Mouse (Mus musculus): Measurements from ENCODE around the gene Man1c1.

Gene Man1c1

DNA sequence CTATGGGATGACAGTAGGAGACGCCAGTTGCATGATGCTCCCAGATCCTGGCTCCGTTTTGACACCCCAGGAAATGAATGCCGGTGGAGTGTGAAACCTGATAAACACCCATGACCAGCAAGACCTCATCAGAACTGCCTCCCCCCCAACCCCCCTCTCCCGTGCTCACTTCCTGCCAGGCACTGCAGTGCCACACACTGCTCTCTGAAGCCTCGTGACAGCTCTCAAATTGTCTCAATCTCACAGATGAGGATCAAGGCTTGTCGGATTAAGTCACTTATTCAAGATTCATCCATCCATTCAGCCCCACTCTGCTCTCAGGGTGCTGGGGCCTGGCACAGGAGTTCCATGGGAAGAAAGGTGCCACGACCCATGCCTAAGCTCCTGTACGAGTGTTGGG, 102.7 kb downstream of the Man1c1 start:
- peak; percentile 28 to 32 for DNase-seq

GRCm38 (mm10) chr4:134600777-134601176, 103.3 kb downstream of the Man1c1 start:
- DNase-seq = no peak

GRCm38 (mm10) chr4:134600060-134600459, 104.0 kb downstream of the Man1c1 start:
- no peak for DNase-seq

DNA sequence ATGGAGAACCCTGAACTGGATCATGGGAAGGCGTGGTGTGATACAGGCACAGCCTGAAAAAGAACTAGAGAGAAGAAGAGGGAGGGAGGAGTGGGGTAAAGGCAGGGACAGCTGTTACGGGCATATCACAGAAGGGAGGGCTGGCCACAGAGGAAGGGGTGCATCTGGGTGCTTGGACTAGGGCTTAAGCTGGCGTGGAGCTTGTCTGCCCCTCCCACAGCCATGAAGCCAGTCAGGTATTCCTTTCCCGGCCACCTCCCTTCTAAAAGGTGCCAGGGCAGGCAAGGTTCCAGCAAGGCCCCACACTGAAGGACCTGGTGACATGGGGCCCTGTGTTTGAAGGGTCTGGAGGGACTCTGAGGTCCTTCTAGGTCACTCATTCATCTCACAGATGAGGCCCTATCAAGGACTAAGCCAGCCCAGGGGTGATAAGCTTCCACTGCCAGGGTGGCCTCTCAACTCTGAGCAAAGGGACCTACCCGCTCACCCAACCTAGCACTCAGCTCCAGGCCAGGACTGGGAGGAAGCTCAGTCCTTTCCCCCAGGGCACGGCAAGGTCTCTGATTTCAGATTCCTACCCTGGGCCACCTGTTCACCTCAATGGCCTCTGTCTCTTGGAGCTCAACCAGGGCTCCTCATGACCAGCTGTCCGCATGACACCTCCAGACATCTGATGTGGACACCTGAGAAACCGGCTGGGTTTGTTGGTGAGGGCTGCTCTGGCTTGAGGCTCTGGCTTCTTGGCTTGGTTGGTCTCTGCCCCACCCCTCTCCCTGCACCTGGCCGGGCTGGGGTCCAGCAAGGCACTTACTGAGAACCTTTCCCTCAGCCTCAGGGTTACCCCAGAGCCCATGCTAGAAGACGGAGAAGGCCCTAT, 107.0 kb downstream of the Man1c1 start:
- no peak for DNase-seq

- DNase-seq = no peak
Observed at GRCm38 (mm10) chr4:134594731-134595439, 109.2 kb downstream of the Man1c1 start.

DNA sequence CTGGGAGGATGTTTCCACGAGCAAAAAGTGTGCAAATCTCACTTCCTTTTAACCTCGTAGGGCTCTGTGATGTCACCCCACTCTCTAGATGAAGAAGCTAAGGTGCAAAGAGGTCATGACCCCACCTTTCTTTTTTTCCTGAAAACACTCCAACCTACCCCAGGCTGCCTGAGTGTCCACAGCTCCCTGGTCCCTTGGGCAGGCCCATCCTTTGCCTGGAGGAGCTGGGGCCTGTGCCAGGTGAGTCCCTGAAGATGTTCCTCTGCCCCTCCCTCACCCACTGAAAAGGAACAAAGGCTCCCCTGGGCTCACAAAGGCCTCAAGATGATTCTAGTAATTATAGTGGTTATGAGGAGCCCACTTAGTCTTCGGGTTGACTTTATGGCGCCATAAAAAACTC, 111.6 kb downstream of the Man1c1 start:
- DNase-seq = no peak

DNA sequence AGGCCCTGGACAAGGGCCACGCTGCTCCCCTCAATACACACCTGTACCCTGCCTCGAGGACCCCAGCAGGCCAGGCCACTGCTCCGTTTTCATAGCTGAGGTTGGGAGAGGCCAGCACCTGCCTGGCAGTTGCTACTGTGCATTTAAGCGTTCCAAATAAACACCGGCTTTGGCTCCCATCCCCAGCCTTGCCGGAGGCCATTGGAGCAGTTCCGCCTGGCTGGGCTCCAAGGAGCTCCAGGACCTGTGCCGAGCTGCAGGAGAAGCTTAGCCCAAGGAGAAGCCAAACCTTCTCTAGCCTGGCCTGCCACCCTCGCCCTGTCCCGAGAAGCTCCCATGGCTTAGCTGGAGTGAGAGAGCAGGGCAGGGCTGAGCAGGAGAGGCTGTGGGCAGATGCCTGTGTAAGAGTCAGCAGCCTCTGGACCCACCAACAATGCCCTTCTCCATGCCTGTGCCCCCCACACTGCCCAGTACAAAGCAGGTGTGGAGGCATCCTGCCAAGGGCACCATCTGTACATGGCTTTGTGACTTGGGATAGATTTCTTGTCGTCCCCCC, 112.5 kb downstream of the Man1c1 start:
- DNase-seq = no peak

GRCm38 (mm10) chr4:134590227-134590926, 113.7 kb downstream of the Man1c1 start:
- DNase-seq = peak in 1 of 2 experiments; percentile 28

- DNase-seq = no peak
Observed at GRCm38 (mm10) chr4:134589786-134590185, 114.3 kb downstream of the Man1c1 start.

GRCm38 (mm10) chr4:134588951-134589350, 115.1 kb downstream of the Man1c1 start:
- DNase-seq = no peak

GRCm38 (mm10) chr4:134588287-134588686, 115.8 kb downstream of the Man1c1 start:
- no peak for DNase-seq

DNA sequence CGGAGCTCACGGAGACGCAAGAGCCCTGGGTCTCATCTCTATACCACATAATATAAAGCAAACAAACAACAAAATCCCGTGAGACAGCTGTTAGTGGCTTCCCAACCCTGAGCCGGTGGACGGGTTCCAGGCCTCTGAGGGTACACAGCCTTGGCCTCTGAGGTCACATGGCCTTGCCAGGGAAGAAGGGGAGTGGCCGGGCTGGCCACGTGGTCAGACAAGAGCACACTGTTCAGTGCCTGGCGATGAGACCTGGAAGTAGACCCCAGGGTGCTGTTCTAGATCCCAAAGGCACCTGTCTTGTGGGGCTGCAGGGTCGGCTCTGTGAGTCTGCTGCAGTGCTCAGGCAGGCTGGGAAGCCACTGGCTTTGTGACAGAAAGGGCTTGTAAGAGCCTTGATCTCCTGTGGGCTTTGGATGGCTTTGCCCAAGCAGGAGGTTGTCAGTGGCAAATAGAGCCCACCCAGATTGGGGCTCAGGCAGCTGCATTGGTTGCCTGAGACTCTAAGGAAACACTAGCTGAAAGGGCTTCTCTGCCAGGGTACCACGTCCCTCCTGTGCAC, 116.4 kb downstream of the Man1c1 start:
- no peak for DNase-seq

- no peak for DNase-seq
Observed at GRCm38 (mm10) chr4:134586631-134587030, 117.5 kb downstream of the Man1c1 start.

DNA sequence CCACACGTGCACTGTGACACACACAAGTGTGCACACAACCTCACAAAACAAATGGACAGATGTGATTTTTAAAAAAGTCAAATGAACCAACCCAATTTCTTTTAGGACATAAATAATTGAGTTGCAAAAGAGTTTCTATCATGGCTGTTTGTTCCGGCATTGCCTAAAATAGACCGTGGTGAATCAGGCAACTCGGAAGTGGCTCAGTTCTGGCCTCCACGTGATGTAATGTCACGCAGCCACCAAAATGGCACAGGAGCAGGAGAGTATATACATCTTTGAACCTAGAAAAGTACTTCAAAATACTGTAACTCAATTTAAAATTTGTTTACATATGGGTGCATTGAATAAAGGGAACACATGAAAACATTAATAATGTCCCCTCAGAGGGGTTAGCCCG, 118.0 kb downstream of the Man1c1 start:
- DNase-seq = no peak

DNA sequence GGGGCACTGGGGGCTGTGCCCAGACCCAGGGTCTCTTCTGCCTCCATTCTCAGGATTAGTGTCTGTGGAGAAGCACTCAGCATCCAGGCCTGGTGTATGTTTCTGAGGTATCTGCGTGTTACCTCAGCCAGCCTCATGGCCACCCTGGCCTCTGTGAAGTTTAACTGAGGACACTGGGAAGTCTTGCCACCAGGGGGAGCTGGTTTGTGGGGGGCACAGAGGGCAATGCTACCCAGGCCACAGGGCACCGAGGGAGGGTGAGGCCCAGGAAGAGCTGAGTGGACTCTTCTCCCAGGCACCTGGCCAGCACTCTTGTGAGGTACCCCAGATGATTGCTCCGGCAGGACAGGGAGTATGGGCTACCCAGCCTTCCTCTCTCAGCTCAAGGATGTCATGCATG, 120.6 kb downstream of the Man1c1 start:
- DNase-seq = peak; percentile 31 to 68

DNA sequence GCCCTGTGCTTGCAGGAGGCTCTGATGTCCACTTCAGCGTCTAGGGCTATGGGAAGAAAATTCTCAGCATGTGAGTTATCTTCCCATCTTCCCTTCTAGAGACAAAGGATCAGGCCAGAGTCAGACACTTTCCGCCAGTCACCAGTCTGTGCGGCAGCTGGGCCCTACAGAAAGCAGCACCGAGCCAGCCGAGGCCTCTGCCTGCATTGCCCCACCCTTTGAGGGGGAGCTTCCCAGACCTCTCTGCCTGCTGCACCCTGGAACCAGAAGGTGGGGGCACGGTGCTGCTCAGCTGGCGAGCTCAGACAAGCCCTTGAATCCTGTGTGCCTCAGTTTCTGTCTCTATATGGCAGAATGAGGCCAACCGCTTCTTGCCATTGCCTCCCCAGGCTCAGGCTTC, 122.7 kb downstream of the Man1c1 start:
- no peak for DNase-seq

GRCm38 (mm10) chr4:134580351-134581148, 123.5 kb downstream of the Man1c1 start:
- no peak for DNase-seq

- no peak for DNase-seq
Observed at GRCm38 (mm10) chr4:134579620-134580019, 124.5 kb downstream of the Man1c1 start.

DNA sequence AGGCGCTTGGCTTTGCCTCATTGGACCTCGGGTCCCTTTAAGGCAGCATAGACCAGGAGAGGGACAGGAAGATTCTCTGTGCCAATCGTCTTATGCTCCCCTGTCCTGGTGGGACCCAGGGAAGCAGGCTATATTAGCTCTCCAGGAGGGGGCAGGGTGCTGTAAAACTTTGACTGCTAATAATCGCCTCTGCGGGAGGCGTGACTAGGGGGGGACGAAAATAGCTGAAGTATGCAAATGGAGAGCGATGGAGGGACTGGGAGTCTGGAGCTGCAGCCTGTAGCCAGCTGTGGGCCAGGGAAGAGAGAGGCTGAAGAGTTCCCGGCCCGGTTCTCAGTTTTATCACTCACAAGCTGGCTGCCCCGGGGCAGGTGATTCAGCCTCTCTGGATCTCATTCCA, 124.9 kb downstream of the Man1c1 start:
- DNase-seq = no peak

DNA sequence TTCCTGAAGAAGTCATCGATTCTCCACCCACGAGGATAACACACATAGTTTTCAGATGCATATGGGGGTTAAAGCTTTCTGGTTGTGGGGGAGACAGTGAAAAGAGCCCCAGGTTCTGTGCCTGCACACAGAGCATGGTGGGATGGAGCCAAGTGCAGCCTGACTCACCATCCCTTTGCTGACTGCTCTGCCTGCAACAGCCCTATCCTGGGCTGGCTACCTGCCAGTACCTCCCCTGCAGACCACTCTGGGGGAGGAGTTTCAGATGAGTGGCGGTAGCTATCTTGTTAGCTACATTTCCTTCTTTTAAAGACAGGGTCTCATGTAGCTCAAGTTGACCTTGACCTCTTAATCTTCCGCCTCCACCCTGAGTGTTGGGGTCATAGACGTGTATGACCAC, 125.7 kb downstream of the Man1c1 start:
- no peak for DNase-seq

DNA sequence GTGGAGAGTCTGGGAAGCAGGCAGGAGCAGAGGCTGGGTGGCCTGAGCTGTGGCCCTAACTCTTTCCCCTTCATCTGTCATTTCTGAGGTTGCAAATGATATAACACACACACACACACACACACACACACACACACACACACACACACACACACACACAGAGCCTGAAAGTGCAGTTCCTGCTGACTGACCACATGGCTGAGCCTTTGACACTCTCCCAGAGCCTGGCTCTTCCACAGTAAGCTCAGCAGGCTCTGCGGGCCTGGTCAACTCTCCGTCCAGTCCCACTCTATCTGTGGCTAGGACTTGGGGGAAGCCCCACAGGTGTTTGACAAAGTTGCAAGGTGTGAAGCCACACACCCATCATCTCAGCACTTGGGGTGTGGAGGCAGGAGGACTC, 126.8 kb downstream of the Man1c1 start:
- no peak for DNase-seq

GRCm38 (mm10) chr4:134575486-134575885, 128.6 kb downstream of the Man1c1 start:
- DNase-seq = no peak
